Mouse (Mus musculus): ENCODE measurements at regions not wholly inside any gene's neighbourhood (a gene's known extent, or its start where the extent isn't known, plus 50 kb on each side); places are given as distances from the start of the nearest gene placed in this dataset.
"Not testable (repeated sequence)": the region's sequence is repeated elsewhere in the genome, so short reads cannot be mapped to it uniquely, and the experiment has no call there.

GRCm38 (mm10) chr10:119146342-119146741 lies 93.5 kb downstream of the Cand1 start:
- DNase-seq = peak; percentile 11

GRCm38 (mm10) chr10:119142866-119143265 lies 97.0 kb downstream of the Cand1 start:
- DNase-seq = no peak

GRCm38 (mm10) chr10:119142307-119142706 lies 97.5 kb downstream of the Cand1 start:
- DNase-seq = no peak

- no peak for DNase-seq
Observed at GRCm38 (mm10) chr10:119138237-119138636, 101.6 kb downstream of the Cand1 start.

GRCm38 (mm10) chr10:119135489-119135924 lies 104.3 kb downstream of the Cand1 start:
- no peak for DNase-seq

- no peak for DNase-seq
Observed at GRCm38 (mm10) chr10:119134797-119135488, 104.9 kb downstream of the Cand1 start.

- no peak for DNase-seq
Observed at GRCm38 (mm10) chr10:119131977-119132376, 107.9 kb downstream of the Cand1 start.

- no peak for DNase-seq
Observed at GRCm38 (mm10) chr10:119130676-119131075, 109.2 kb downstream of the Cand1 start.

GRCm38 (mm10) chr10:119128035-119128434 lies 111.8 kb downstream of the Cand1 start:
- no peak for DNase-seq

- DNase-seq = no peak
Observed at GRCm38 (mm10) chr10:119123517-119123916, 116.3 kb downstream of the Cand1 start.

GRCm38 (mm10) chr10:119122347-119122746 lies 117.5 kb downstream of the Cand1 start:
- no peak for DNase-seq

GRCm38 (mm10) chr10:119121575-119121974 lies 118.3 kb downstream of the Cand1 start:
- no peak for DNase-seq

- no peak for DNase-seq
Observed at GRCm38 (mm10) chr10:119116843-119117390, 122.9 kb downstream of the Cand1 start.

GRCm38 (mm10) chr10:119115200-119115599 lies 124.7 kb downstream of the Cand1 start:
- DNase-seq = not testable (repeated sequence)

- no peak for DNase-seq
Observed at GRCm38 (mm10) chr10:119114653-119115052, 125.2 kb downstream of the Cand1 start.

- DNase-seq = no peak
Observed at GRCm38 (mm10) chr10:119111886-119112285, 128.0 kb downstream of the Cand1 start.

- no peak for DNase-seq
Observed at GRCm38 (mm10) chr10:119111409-119111808, 128.4 kb downstream of the Cand1 start.

- no peak for DNase-seq
Observed at GRCm38 (mm10) chr10:119110614-119111013, 129.2 kb downstream of the Cand1 start.

GRCm38 (mm10) chr10:119109207-119109606 lies 130.6 kb downstream of the Cand1 start:
- no peak for DNase-seq

GRCm38 (mm10) chr10:119107728-119108127 lies 132.1 kb downstream of the Cand1 start:
- DNase-seq = no peak

GRCm38 (mm10) chr10:119106105-119106504 lies 133.8 kb downstream of the Cand1 start:
- no peak for DNase-seq

GRCm38 (mm10) chr10:119105279-119105881 lies 134.5 kb downstream of the Cand1 start:
- no peak for DNase-seq

- DNase-seq = no peak
Observed at GRCm38 (mm10) chr10:119100511-119100910, 139.3 kb downstream of the Cand1 start.
